Mouse (Mus musculus) layer of hippocampus, adult 2 months (tissue): ENCODE results near the gene Rin3. TPM values are rescaled to one million over a fixed set of nuclear protein-coding genes. Genes with fewer than 3 reads are reported as not detected.

Experiments
- DNase-seq, 2 experiments: peaks; one replicate each; pipeline ENCODE4 v3.0.0; 2022; ENCODE audit warnings: low spot score in 2 of 2
- H3K27ac ChIP-seq: fragments of 200-600 bp; 2 replicates; pipeline ENCODE4 v1.8.1; 2022
- H3K4me3 ChIP-seq: fragments of 200-600 bp; 2 replicates; pipeline ENCODE4 v1.8.1; 2022; ENCODE audit warnings: mild to moderate bottlenecking
- CTCF ChIP-seq: fragments of 200-600 bp; conservative IDR thresholded peaks from 2 replicates; pipeline ENCODE4 v1.8.1; 2022; ENCODE audit warnings: antibody characterized with exemption, mild to moderate bottlenecking, moderate library complexity
- total RNA-seq, 2 experiments: library from RNA; stranded (reverse); gene quantifications; 2 replicates each; pipeline ENCODE4 v1.2.3; 2021

Gene Rin3
- total RNA-seq, 2 experiments from 2014 or later, result 3.2 to 4.3 TPM

DNA sequence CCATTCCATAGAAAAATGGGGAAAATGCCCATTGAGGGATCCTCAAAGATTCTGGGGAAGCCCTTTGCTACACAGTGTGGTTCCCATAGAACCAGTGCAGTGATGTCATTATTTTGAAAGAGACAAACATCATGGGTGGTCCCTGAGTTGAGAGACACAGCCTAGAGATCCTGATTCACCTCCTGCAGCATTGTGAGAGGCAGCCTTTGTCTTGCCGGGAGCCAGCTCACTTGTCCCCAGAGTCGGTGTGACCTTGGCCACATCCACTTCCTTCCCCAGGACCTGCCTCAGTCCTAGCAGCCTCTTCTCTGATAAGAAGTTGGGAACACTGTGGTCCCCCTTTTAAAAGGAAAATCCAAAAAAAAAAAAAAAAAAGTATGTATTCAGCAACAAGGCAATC is 36.3 kb downstream of the Rin3 start:
- TF ChIP-seq CTCF, result no peak
- DNase-seq, result no peak
- no peak overlapping the region; the same call in 1 of the 2 replicates for H3K27ac ChIP-seq
- no peak overlapping the region for H3K4me3 ChIP-seq

DNA sequence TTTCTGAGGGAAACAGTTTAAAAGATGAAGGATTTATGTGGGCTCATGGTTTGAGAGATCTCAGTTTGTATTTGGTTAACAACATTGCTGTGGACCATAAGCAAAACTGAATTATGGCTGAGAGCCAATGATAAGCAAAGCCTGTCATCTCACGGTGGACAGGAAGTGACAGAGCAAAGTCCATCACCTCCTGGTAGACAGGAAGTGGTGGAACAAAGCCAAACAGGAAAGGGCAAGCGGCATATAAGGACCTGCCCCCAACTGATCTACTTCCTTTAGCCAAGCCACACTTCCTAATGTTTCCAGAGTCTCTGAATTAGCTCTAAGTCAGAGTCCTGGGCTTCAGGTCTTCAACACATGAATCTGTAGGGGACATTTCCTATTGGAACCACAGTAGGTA is 37.1 kb downstream of the Rin3 start:
- DNase-seq, result no peak
- TF ChIP-seq CTCF, result no peak
- Histone ChIP-seq H3K27ac (no peak overlapping the region), H3K4me3 (no peak overlapping the region)

DNA sequence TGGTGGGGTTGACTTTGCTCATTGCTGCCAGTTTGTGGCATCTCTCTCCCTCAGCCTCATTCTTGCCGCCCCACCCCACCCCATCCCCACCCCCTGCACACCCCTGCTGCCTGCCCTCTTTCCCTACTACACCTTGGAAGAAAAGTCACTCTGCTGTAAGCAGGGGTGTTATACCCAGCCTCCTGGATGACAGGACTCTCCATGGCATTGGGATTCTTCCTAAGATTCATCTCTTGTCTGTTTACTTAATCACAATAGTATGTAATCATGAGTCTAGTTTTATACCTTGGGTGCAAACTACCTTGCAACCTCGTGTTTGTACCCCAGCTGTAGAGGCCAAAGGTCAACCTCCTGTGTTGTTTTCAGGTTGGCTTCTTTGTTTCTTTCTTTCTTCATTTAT is 37.5 kb downstream of the Rin3 start:
- no peak for TF ChIP-seq CTCF
- H3K4me3 ChIP-seq, result no peak overlapping the region
- H3K27ac ChIP-seq, result no peak overlapping the region
- no peak for DNase-seq

DNA sequence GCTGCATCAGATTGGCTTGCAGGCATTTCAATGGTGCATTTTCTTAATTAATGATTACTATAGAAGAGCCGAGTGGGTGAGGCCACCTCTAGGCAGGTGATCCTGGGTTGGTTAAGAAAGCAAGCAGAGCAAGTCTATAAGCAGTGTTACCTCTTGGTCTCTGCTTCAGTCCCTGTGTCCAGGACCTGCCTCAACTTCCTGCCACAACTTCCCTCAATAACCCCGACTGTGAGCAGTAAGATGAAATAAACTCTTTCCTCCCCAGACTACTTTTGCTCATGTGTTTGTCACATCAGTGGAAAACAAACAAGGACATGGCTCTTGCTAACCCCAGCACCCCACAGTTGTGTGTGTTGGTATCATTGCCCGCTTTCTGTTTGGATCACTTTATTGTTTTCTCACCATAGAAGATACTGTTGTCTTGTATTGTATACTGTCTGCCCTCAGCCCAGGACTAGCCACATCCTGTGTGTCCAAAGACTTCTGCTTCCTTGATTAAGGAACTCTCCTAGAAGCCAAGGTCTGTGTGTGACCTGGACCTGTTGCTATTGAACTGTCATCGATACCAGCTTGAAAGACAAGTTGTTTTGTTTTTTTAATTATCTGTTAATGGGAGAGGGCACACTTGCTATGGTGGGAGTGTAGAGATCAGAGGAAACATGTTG is 38.3 kb downstream of the Rin3 start:
- no peak for DNase-seq
- Histone ChIP-seq H3K27ac (no peak overlapping the region), H3K4me3 (no peak overlapping the region)
- no peak for TF ChIP-seq CTCF

DNA sequence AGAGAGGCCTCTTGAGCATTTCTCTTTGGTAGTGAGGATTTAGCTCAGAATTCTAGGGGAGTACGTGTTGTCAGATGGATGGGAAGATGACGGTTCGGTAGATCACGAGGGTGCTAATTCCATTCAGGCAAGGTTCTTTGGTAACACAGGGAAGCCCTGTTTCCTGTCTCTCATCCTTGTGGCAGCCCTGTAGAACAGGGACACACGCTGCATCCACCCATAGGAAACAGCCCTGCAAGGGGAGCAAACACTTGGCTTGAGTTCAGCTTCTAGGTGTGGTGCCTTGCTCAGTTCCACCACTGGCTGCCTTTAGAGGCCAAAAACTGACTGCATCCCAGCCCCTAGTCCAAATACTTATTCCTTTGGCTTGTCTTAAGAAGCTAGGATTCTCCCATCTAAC is 39.0 kb downstream of the Rin3 start:
- Histone ChIP-seq H3K27ac (no peak overlapping the region), H3K4me3 (no peak overlapping the region)
- DNase-seq, result no peak
- TF ChIP-seq CTCF, result no peak

DNA sequence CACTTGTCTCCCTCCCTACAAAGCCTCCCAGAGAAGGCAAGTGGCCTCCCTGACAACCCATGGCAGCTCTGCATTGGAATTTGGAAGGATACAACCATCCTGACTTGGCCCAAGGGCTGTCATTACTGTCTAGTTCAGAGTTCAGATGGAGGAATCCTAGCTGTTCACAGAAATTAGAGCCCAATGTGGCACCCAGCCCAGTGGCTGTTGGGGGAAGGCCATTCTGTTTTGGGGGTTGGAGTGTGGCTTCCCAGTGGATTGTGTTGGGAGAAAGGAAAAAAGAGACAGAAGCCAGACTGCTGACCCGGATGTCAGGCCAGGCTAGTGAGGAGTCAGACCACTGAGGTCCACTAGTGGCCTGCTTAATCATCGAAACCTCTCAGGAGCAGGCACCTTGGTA is 40.5 kb downstream of the Rin3 start:
- DNase-seq, result no peak
- Histone ChIP-seq H3K27ac (no peak overlapping the region), H3K4me3 (no peak overlapping the region)
- TF ChIP-seq CTCF, result no peak

DNA sequence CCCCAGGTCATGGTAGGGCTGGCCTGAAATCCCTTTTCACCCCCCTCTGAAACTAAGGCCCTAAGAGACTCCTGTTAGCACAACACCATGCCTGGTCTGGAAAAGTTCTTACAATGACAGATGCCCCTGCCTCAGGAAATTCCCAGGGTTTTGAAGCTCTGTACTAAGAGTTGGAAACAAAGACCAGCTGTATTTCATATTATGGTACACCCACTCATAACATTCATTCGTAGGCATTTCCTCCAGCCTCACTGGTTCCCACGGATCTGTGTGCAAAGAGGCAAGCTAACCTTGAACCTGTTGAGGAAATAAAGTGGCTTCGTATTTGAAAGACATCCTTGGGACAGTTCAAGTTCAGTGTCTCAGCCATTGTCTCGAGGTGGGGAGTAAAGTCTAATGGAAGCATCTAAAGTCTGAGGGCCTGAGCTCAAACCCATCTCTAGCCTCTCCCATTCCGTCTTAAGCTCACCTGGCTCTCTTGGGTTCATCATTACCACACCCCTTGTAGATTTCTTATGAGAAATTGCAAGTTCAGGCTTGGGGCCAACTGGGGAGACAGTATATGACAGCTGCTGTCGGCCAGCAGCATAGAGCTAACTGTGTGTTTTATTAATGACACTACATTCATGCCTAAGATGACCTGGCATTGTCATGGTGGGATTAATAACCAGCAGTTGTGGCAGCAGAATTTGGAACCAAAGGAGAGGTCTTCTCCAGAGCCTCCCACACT is 41.5 kb downstream of the Rin3 start:
- no peak for DNase-seq
- Histone ChIP-seq H3K27ac (no peak overlapping the region), H3K4me3 (no peak overlapping the region)
- TF ChIP-seq CTCF, result no peak

DNA sequence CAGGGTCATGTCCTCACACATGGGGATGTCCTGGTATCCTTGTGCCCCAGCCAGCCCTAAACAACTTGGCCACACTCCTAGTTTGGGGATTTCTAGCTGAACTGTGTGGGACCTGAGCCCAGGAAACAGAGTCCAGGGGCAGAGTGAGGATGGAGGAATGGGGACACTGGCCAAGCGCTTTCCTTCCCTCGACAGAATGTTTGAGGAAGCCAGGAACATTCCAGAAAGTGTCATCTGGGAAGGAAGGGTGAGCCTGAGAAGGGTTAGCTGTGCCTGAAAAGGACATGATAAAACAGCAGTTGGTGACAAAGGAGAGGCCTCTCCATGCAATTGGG is 42.0 kb downstream of the Rin3 start:
- H3K4me3 ChIP-seq, result no peak overlapping the region
- TF ChIP-seq CTCF, result no peak
- H3K27ac ChIP-seq, result no peak overlapping the region
- DNase-seq, result no peak

DNA sequence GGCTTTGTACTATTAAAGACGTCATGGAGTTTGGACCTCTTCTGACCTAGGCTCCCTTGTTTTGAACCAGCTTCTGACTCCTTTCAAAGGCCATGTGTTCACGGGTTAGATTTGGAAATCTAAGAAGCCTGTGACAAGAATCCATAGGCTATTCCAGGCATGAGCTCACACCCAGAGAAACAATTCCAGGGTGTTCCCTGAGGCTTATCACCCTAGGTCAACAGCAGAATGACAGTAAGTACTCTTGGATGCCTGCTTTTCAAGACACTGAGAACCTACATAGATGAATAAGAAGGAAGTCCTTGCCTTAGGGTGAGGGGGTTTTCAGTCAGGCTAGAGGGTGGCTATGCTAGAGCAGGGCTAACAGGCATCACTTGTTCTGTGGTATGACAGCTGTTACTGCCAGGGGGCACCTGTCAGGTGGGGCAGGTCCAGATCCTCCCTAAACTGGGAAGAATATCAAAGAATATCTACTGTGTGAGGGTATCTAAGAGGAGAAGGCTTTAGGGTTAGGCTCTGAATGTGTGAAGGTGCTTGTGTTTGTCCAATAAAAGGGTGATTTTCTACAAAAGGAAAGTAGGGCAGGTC is 44.0 kb downstream of the Rin3 start:
- DNase-seq, result no peak
- TF ChIP-seq CTCF, result no peak

DNA sequence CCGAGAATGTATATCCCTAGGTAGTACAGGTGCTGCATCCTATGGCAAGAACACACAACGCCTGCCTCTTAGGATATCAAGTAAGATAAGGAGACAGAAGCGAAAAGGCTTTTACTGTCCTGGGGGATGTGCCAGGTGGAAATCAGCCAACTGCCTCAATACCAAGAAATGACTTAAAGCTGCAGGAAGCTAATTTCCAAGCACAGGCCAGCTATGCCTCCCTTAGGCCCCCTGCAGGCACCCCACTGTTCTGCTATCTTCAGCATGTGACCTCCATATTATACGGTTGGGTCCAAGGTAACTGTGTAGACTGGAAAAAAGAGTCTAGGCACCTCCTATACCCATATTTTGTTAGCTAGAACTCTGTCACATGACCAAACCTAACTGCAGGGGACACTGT is 44.7 kb downstream of the Rin3 start:
- peak; percentile 29 for TF ChIP-seq CTCF
- Histone ChIP-seq H3K27ac (no peak overlapping the region), H3K4me3 (no peak overlapping the region)
- no peak for DNase-seq

More for the DNA sequence above, 44.0 kb downstream of the Rin3 start:
- H3K27ac ChIP-seq, result no peak overlapping the region
- H3K4me3 ChIP-seq, result no peak overlapping the region

DNA sequence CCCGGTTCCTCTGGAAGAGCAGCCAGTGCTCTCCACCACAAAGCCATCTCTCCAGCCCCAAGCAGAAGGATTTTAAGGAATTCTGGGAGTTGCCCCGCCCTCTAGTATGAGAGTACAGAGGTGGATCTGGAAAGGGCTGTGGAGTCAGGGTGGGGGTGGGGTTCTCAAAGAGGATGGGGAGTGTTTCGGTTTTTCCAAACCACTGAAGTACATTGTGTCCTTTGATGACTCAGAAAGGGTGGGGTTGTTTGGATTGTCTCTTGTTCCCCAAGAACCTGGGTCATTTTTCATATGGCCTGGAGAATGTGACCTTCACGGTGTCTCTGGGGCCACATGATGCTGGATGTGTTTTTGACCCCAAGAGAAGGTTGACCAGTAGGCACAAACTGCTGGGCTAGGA is 45.2 kb downstream of the Rin3 start:
- Histone ChIP-seq H3K4me3 (no peak overlapping the region), H3K27ac (no peak overlapping the region)
- TF ChIP-seq CTCF, result no peak
- no peak for DNase-seq

DNA sequence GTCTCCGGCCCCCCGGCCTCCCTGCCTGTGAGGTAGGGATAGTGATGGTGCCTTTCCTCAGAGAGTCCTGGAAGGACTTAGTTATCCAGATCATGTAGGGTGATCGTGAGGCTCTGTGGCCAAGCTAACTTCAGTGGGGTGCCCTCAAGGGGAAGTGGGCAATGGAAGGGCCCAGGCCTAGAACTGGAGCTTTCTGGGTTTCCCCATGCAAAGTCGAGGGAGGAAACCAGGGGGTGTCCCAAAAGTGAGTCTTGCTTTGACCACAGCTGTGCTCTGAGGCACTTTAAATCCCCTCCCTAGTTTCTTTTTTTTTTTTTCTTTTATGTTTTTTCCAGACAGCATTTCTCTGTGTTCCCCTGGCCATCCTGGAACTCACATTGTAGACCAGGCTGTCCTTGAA is 47.3 kb downstream of the Rin3 start:
- H3K27ac ChIP-seq, result no peak overlapping the region
- no peak for TF ChIP-seq CTCF

DNA sequence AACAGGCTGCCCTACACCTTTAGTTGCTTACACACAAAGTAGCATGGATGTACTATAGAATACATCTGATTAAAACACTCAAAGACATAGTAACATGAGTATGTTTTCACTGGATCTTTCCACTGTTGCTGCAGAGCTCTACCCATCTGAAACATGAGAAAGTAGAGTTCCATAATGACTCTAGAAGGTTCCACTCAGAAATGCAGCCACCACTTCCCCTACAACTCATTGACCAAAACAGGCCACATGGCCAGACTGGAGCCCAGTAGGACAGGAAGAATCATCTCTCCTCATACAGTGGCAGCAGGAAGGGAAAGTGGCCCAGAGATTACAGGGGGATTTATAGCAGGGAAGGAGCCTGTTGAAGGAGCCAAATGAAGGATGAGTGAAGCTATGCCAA is 47.9 kb downstream of the Rin3 start:
- Histone ChIP-seq H3K27ac (no peak overlapping the region), H3K4me3 (no peak overlapping the region)
- no peak for TF ChIP-seq CTCF
- DNase-seq, result no peak

More for the DNA sequence above, 47.3 kb downstream of the Rin3 start:
- H3K4me3 ChIP-seq, result no peak overlapping the region
- DNase-seq, result no peak

DNA sequence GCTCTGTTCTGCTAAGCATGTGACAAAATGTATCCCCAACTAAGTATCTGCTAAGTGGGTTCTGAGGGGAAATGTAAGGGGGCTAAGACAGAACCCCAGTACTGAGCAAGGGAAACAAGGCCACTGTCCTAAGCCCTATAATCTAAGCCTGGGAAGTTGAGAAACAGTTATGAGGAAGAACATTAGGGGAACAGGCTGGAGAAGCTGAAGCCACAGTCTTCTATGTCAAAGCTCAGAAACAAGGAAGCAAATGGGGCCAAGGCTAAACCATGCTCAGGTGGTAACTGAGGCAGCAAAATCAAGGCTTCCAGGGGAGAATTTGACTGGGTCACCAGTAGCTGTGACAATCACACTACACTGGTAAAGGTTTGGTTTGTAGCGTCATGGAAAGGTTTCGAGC is 50.3 kb downstream of the Rin3 start:
- no peak for DNase-seq
- H3K27ac ChIP-seq, result no peak overlapping the region
- H3K4me3 ChIP-seq, result no peak overlapping the region
- no peak for TF ChIP-seq CTCF
